Mouse (Mus musculus): ENCODE results near the gene Itpr1.

Gene Itpr1

DNA sequence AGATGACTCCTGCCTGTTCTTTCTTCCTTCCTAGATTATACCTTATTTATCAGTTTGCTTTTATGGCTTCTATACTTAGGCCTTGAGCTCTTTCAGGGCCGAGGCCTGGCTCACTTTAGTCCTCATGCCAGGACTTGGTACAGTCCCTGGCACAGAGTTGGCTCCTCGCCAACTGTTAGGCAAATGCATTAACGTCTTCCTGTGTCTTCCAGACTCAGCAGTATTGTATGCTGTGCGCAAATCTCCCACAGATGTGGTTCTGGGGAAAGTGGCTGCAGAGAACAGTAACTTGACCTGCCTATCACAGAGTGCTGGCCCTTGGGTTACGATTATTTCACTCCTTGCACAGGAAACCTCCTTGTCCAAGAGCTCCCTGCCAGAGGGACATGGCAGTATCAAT is 27.9 kb downstream of the Itpr1 start:
- no peak for DNase-seq (ENCODE audit: low spot score)

- no peak for DNase-seq (ENCODE audit: low spot score)
Measured at GRCm38 (mm10) chr6:108244571-108244970, 31.7 kb downstream of the Itpr1 start.

DNA sequence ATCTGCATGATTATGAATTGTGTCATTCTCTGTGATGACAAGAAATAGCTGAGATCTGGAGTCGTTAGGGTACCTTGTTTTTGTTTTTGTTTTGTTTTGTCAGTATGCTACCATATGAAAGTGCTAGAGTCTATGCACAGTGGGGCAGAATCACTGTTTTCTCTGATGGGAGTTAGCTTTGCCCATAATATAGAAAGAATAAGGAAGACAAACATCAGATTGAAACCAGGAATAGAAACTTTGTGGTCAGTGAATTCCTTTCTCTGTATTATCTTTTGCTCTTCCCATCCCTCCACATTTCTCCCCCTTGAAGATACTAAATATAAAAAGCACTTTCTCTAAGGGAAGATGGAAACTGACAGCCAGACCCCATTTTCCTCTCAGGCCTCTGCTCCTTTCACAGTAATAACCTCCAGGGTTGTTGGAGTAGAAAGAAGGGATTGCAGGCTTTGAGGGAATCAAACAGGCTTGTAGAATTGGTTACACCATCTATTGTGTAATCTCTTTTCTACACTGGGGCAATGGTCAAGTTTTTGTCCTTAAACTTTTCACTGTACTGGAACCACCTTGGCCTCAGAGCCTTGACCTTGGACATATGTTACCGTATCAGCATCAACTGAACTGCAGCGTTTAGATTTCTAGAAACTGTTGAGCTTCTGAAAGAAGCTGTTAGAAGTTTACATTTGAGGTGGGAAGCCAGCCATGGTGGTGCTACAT is 33.6 kb downstream of the Itpr1 start:
- no peak for DNase-seq (ENCODE audit: low spot score)

GRCm38 (mm10) chr6:108247211-108247610 is 34.3 kb downstream of the Itpr1 start:
- DNase-seq (ENCODE audit: low spot score): no peak

DNA sequence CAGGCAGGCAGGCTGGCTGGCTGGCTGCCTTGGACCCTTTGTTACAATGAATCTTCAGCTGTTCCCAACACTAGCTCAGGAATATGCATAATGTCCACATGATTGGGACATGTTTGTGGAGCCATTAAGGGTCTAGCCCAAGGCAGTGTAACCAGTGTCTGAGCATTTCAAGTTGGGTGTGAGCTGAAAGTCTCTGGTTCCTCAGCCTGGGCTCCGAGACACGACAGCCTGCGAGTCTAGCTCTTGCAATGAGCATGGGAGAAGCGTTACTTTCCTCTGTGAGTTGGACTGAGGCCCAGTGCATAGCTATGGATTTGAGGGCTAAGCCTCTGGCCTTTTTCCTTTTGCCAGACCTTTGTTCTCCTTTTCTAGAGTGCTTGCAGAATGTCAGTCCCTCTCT is 35.6 kb downstream of the Itpr1 start:
- no peak for DNase-seq (ENCODE audit: low spot score)

- DNase-seq (ENCODE audit: low spot score): no peak
Measured at GRCm38 (mm10) chr6:108249031-108249917, 36.4 kb downstream of the Itpr1 start.

- no peak for DNase-seq (ENCODE audit: low spot score)
Measured at GRCm38 (mm10) chr6:108249918-108250225, 37.0 kb downstream of the Itpr1 start.

DNA sequence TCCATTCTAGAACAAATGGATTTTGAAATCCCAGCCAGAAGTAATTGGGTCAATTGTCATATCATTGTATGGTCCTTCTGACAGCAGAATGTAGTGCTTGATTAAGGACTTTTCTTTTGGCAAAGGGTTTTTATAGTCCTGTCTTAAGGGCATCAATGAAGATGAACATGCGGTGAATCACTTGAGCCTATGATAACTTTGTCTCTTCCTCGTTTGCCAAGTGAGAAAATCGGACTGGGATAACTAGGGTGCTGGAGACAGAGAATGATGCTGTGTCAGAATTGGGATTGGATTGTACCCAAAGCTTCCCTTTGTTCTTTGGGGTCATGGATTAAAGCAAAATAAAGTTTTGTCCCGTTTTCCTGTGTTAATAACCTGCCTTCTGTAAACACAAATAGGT is 37.5 kb downstream of the Itpr1 start:
- DNase-seq (ENCODE audit: low spot score): no peak

- no peak for DNase-seq (ENCODE audit: low spot score)
Measured at GRCm38 (mm10) chr6:108252565-108253360, 39.9 kb downstream of the Itpr1 start.

DNA sequence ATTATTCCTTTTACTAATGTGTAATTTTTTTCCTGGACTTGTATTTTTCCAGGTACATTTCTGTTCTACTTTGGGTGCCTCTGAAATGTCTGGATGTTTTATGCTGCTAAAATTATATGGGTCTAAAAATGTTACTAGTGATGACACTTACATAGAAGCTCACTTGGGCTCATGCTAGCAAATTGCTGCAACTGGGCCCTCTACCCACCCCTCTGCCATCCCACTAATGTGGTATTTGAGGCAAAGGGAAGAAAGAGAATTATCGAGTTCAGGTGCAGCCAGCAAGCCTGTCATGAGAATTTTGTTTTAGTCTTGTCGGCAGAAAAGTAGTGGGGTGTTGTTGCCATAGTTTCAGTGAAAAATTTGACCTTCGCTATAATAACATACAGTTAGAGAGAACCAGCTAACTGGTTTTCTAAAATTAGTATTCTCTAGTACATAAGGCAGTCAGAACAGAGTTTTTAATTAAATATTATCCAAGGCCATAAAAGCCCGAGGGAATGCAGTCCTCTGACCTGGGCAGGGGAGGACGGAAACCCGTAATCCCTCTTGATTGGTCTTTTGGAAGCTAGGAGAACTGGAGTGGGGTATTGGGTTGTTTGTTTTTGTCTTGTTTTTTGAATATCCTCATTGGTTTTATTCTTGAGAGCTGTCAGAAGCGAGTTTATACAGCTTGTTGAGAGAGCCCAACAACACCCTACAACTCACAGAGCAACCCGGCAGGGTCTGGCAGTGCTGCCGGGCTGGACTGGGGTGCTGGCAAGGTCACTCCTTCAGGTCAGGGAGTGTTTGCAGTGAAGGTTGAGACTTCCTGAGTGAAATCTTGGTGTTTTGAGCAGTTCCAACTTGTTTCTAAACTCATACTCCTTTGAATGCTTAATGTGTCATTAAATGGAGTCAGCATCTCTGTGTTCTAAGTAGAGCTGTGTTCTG is 41.5 kb downstream of the Itpr1 start:
- DNase-seq (ENCODE audit: low spot score): no peak

DNA sequence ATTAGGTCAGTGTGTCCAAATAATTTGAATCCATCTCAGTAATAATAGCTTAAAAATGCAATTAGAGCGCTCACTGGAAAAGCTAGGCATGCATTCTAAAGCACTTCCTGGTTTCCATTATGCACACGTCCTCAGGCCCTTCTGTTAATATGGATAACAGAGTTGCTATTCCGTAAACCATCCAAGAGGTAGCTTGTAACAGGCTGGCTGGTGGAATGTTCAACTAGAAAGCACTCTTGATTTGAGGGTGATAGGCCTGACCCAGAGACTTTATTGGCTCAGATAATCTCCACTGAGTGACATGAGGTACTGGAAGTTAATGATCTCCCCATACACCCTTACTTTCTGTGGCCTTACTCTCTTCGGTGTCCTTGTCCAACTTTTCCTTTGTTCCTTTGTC is 43.0 kb downstream of the Itpr1 start:
- no peak for DNase-seq (ENCODE audit: low spot score)

DNA sequence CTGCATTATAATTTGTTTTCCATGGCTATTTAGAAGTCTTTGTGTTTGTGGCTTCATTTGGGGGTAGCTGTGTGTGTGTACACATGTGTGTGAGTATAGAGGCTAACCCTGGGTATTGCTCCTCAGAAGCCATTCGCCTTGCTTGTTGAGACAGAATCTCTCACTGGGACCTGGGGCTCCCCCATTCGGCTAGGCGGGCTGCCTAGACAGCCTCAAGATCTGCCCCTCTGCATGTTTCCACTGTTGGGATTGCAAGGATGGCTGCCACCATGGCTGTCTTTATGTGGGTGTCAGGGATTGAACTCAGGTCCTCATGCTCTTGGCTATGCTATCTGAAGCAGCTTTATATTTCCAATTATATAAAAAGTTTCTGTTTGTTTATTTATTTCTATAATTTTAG is 44.3 kb downstream of the Itpr1 start:
- no peak for DNase-seq (ENCODE audit: low spot score)

GRCm38 (mm10) chr6:108258631-108259030 is 45.7 kb downstream of the Itpr1 start:
- DNase-seq (ENCODE audit: low spot score): no peak

DNA sequence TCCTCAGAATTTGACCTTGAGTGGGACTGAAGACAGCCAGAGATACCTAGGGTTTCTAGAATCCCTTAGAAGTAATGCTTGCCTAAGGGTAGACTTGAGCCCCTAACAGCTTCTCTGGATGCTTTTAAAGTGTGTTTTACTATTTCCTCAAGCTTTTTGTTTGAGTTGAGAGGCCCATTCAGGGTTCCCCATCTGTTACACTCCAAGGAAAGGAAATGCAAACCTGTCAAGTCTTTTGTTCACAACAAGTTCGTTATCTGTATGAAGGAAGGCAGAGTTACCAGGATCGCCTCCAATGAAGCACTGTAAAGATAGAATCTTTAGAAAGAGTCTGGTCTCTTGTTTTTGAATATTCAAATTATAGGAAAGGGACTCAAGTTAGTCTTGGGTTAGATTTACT is 46.8 kb downstream of the Itpr1 start:
- no peak for DNase-seq (ENCODE audit: low spot score)

DNA sequence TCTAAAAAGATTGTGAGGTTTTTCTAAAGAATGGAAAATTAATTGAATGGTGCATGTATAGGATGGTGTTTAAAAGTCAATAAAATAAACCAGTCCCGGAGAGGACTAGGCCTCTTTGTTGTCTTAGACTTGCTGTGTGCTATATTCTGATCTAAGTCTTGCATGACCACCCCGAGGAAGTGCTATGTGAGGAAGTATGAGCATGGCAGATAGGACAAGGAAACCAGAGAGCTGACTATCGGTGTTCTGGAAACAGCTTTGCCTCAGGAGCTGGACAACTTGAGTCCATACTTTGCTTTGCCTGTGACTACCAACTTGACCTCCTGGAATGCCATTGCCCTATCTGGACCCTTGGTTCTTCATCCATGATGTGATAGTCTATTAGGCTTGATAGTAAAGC is 48.6 kb downstream of the Itpr1 start:
- no peak for DNase-seq (ENCODE audit: low spot score)

- no peak for DNase-seq (ENCODE audit: low spot score)
Measured at GRCm38 (mm10) chr6:108264164-108264563, 51.3 kb downstream of the Itpr1 start.

- no peak for DNase-seq (ENCODE audit: low spot score)
Measured at GRCm38 (mm10) chr6:108273451-108273850, 60.6 kb downstream of the Itpr1 start.

DNA sequence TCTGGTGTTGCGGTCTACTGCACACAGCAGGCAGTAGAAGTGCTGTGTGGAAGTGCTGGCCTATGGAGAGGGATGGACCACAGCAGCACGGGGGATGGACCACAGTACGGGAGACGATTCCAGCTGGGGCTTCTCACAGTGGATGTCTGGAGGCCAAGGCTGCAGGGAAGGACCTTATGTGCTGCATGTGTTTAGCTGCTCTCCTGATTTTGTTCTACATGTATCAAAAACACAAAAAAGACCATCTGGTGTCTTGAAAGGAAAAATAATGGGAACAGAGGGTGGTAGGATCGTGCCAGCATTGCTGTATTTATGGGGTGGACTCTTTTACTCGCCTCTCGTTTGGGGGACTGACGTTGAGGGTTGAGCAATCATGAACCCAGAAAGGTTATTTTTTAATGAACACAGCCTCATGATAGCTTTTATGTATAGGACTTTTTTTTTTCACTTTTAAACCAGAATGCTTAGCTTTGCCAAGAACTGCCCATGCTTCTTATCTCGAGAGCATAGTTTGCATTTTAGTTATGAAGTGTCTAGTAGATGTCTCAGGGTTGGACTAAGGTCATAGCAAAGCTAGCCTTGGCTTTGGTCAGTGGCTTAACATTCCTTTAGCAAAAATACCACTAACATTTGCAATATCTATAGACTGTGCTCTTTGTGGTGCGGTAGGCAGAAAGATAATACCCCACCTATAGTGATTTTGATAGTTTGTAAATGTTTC is 61.6 kb downstream of the Itpr1 start:
- DNase-seq (ENCODE audit: low spot score): no peak

GRCm38 (mm10) chr6:108276880-108277507 is 64.1 kb downstream of the Itpr1 start:
- DNase-seq (ENCODE audit: low spot score): peak; percentile 54

- no peak for DNase-seq (ENCODE audit: low spot score)
Measured at GRCm38 (mm10) chr6:108277622-108278396, 64.9 kb downstream of the Itpr1 start.

Measured in T-cell, adult 2 months (primary cell).